Mouse (Mus musculus) kidney, adult 2 months (tissue): ENCODE data around the gene Gipc2.
A peak's percentile ranks its signal among the peaks of the same experiment; 100 is the strongest.

Experiments
- CTCF ChIP-seq: fragments of 200-500 bp; conservative IDR thresholded peaks from 2 replicates; pipeline ENCODE4 v1.5.1; 2011; ENCODE audit warnings: low read depth, mild to moderate bottlenecking, control low read depth, low read length, moderate library complexity, mixed read lengths; ENCODE audit not compliant: insufficient read depth, insufficient read length
- POLR2A ChIP-seq: fragments of 200-500 bp; IDR thresholded peaks from one replicate; pipeline ENCODE4 v1.6.1; 2011; ENCODE audit warnings: low read depth, low read length, control low read depth

DNA sequence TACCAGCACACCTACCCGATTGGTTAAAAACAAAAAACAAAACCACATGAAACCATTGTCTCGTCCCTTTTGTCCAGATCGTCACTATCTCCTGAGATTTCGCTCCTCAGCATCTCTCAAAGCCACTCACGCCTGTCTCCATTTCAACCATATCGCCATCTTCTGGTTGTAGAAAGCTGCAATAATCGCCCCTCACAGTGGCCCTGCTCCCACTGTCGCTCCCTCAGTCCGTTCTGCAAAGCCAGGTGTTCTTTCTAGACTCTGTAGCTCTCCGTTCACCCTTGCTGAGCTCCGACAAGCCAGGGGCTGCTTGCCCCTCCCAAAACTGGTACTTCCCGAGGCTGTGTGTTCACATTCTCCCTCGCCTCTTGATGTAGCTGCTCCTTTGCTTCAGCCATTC, 99.3 kb downstream of the Gipc2 start:
- TF ChIP-seq CTCF = peak; percentile 46
- no peak for TF ChIP-seq POLR2A
